Mouse (Mus musculus) cerebellum, adult 2 months (tissue): Measurements from ENCODE around the gene Phkg1. TPM values are rescaled to one million over a fixed set of nuclear protein-coding genes. Genes with fewer than 3 reads are reported as not detected.
"Not testable (repeated sequence)": the region's sequence is repeated elsewhere in the genome, so short reads cannot be mapped to it uniquely, and the experiment has no call there.

Experiments used
- DNase-seq, 2 experiments: peaks; one replicate each; pipeline ENCODE4 v3.0.0; 2021
- H3K27ac ChIP-seq: fragments of 200-500 bp; 2 replicates; pipeline ENCODE4 v1.5.1; 2012; ENCODE audit warnings: low read length, control low read depth, inconsistent platforms; ENCODE audit not compliant: insufficient read depth
- H3K27me3 ChIP-seq: fragments of 200-500 bp; 2 replicates; pipeline ENCODE4 v1.6.1; 2012; ENCODE audit warnings: inconsistent platforms, mild to moderate bottlenecking, low read length, moderate library complexity; ENCODE audit not compliant: control insufficient read depth, insufficient read depth
- H3K4me1 ChIP-seq: fragments of 200-500 bp; 2 replicates; pipeline ENCODE4 v1.6.1; 2011; ENCODE audit warnings: low read length; ENCODE audit not compliant: control insufficient read depth, insufficient read depth
- H3K4me3 ChIP-seq: fragments of 200-500 bp; replicated peaks from 2 replicates; pipeline ENCODE3; 2011; ENCODE audit warnings: mild to moderate bottlenecking, low read depth, low read length, control low read depth; ENCODE audit not compliant: insufficient read depth
- CTCF ChIP-seq: fragments of 200-500 bp; IDR thresholded peaks from 2 replicates; pipeline ENCODE4 v1.5.1; 2011; ENCODE audit warnings: low read depth, mild to moderate bottlenecking, control low read depth, low read length, moderate library complexity, borderline replicate concordance; ENCODE audit not compliant: insufficient read depth
- POLR2A ChIP-seq: fragments of 200-500 bp; IDR thresholded peaks from 2 replicates; pipeline ENCODE4 v1.6.1; 2011; ENCODE audit warnings: low read length, control low read depth, borderline replicate concordance; ENCODE audit not compliant: insufficient read depth
- WGBS: fragments of 180-500 bp; shearing (Covaris S2); methylation state at CpG from one replicate; pipeline ENCODE4 v1.1.7; 2018; 5-methylcytosine and 5-hydroxymethylcytosine counted together
- polyA plus RNA-seq: library from polyadenylated mRNA; depleted of rRNA; stranded (reverse); fragments of >200 nt; gene quantifications from 2 replicates; pipeline ENCODE4 v1.2.3, GENCODE M21; 2012; rRNA removed

The Phkg1 gene
- polyA plus RNA-seq: 30.5 and 34.8 TPM in 2 replicates

- Histone ChIP-seq H3K27ac (no peak within 1 kb of the TSS), H3K27me3 (no peaks in the 10 kb centered on the region), H3K4me3 (no peak within 1 kb of the TSS), H3K4me1 (no peaks in the 10 kb centered on the region)
- DNase-seq: no peak
- no peak for TF ChIP-seq CTCF
- no peak for TF ChIP-seq POLR2A
- WGBS: 93% methylated on average over 1 of the region's 1 CpGs
Observed at GRCm38 (mm10) chr5:129898449-129898848, at the start of gene Phkg1. TSS of gene Phkg1 (minus strand) at chr5:129898549.

- DNase-seq: no peak
- TF ChIP-seq CTCF (no peak), POLR2A (no peak)
- Histone ChIP-seq H3K27me3 (no peaks in the 10 kb centered on the region), H3K4me3 (no peak overlapping the region), H3K4me1 (no peaks in the 10 kb centered on the region), H3K27ac (no peak overlapping the region)
- 98% methylated on average over 2 of the region's 2 CpGs for WGBS
Observed at GRCm38 (mm10) chr5:129947528-129948033, 49.2 kb upstream of the Phkg1 start.

GRCm38 (mm10) chr5:129943402-129943801 is 45.1 kb upstream of the Phkg1 start:
- TF ChIP-seq POLR2A: no peak
- Histone ChIP-seq H3K27me3 (no peaks in the 10 kb centered on the region), H3K4me3 (no peak overlapping the region), H3K4me1 (no peaks in the 10 kb centered on the region), H3K27ac (no peak overlapping the region)
- DNase-seq: no peak
- 94% methylated on average over 1 of the region's 1 CpGs for WGBS

GRCm38 (mm10) chr5:129942073-129942939 is 44.0 kb upstream of the Phkg1 start:
- H3K4me3 ChIP-seq: peak overlapping the region; percentile 75
- not testable (repeated sequence) for H3K4me1 ChIP-seq, H3K27me3 ChIP-seq
- DNase-seq: peak; percentile 51 to 57
- WGBS: 1% methylated on average over 51 of the region's 82 CpGs
- H3K27ac ChIP-seq: 0 out of 2 replicates have a peak overlapping the region, but pooled peaks have one; percentile 56

- 2% methylated on average over 54 of the region's 59 CpGs for WGBS
- 0 out of 2 replicates have a peak within 1 kb of the TSS, but pooled peaks have one; percentile 56 for H3K27ac ChIP-seq
Observed at GRCm38 (mm10) chr5:129941495-129942045, 43.2 kb upstream of the Phkg1 start, which contains the start of gene Vkorc1l1. TSS of gene Vkorc1l1 (plus strand) at chr5:129941970.

GRCm38 (mm10) chr5:129940736-129941494 is 42.6 kb upstream of the Phkg1 start:
- Histone ChIP-seq H3K4me1 (no peaks in the 10 kb centered on the region), H3K27ac (no peak overlapping the region), H3K4me3 (peak overlapping the region; percentile 83), H3K27me3 (no peaks in the 10 kb centered on the region)
- TF ChIP-seq CTCF: no peak
- TF ChIP-seq POLR2A: no peak
- DNase-seq: no peak
- 4% methylated on average over 9 of the region's 9 CpGs for WGBS

More at GRCm38 (mm10) chr5:129941495-129942045, 43.2 kb upstream of the Phkg1 start, which contains the start of gene Vkorc1l1:
- Histone ChIP-seq H3K27me3 (no peaks in the 10 kb centered on the region), H3K4me3 (peak within 1 kb of the TSS; percentile 83), H3K4me1 (no peaks in the 10 kb centered on the region)
- DNase-seq: peak; percentile 98 to 99
- TF ChIP-seq CTCF: no peak
- TF ChIP-seq POLR2A: no peak

- no peaks in the 10 kb centered on the region for H3K4me1 ChIP-seq
- H3K27me3 ChIP-seq: no peaks in the 10 kb centered on the region
- no peak for TF ChIP-seq CTCF
- no peak for TF ChIP-seq POLR2A
- H3K4me3 ChIP-seq: no peak overlapping the region
- 63% methylated on average over 2 of the region's 2 CpGs for WGBS
- DNase-seq: peak in 1 of 2 experiments; percentile 7
- H3K27ac ChIP-seq: no peak overlapping the region
Observed at GRCm38 (mm10) chr5:129940281-129940680, 41.9 kb upstream of the Phkg1 start.
